Mouse (Mus musculus): ENCODE measurements around the gene Tmem151b. TPM values are rescaled to one million over a fixed set of nuclear protein-coding genes. Genes with fewer than 3 reads are reported as not detected.
A peak's percentile ranks its signal among the peaks of the same experiment; 100 is the strongest.

The Tmem151b gene
- polyA plus RNA-seq, 1 experiment from 2014 or later = 2.5 TPM

DNA sequence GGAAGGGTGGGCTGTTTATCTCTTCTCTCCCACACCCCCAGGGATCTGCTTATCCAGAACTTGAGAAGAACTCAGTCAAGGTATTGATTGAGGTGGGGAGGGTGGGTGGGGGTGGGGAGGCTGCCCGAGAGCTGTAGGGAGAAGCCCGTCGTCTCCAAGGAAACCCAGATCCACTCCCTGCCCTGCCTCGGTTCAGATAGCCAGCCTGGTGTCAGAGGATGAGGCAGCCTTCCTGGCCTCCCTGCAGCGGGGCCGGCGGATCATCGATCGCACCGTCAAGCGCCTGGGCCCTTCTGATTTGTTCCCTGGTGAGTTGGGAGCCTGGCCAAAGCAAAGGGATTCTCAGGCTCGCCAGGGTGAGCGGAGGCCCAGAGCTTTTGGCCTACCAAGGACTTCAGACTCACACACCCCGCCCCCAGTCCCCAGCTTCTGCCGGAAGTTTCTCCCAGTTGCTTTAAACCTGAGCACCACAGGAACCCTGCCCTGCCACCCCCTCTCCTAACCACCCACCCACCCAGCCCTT lies 34.2 kb downstream of the Tmem151b start:
- 53% methylated on average over 15 of the region's 15 CpGs for WGBS
- Histone ChIP-seq H3K4me3 (ENCODE audit: low read length) (no peak overlapping the region), H3K4me2 (ENCODE audit: low read depth, low read length) (no peak overlapping the region), H3K9me3 (ENCODE audit: control insufficient read depth, low read length) (no peaks in the 10 kb centered on the region), H3K36me3 (ENCODE audit: control insufficient read depth, insufficient read depth, low read length) (peaks cover 10% of the 10 kb centered on the region), H3K27me3 (replicated peaks; ENCODE audit: control insufficient read depth, insufficient read depth, low read length) (no peaks in the 10 kb centered on the region), H3K27ac (ENCODE audit: low read length) (no peak overlapping the region), H3K9ac (ENCODE audit: low read depth, low read length) (no peak overlapping the region), H3K4me1 (ENCODE audit: control insufficient read depth, insufficient read depth, low read length) (no peaks in the 10 kb centered on the region; the same call in 1 of the 2 replicates)
- peak; percentile 57; the same call in 1 of the 2 replicates for ATAC-seq

DNA sequence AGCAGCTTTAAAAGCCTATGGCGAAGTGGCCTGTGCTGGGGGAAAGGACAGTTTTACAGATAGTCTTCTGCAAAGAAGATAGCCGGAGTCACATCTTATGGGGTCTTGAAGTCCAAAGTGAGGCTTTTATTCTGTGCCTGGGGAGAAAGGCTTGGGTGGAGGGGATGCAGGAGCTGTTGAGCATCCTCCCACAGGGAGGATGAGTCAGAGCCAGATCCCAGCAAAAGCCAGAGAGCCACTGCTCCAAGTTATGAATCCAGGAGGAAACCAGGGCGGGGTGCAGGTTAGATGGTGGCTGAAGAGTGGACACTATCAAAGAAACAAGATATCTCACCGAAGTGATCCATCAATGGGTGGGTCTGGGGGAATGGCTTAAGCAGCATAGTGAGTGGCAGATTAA lies 37.7 kb downstream of the Tmem151b start:
- Histone ChIP-seq H3K9me3 (ENCODE audit: control insufficient read depth, low read length) (no peaks in the 10 kb centered on the region), H3K36me3 (ENCODE audit: control insufficient read depth, insufficient read depth, low read length) (0 out of 2 replicates have a peak, but pooled peaks cover 6% of the 10 kb centered on the region), H3K4me2 (ENCODE audit: low read depth, low read length) (no peak overlapping the region), H3K4me1 (ENCODE audit: control insufficient read depth, insufficient read depth, low read length) (no peaks in the 10 kb centered on the region; the same call in 1 of the 2 replicates), H3K9ac (ENCODE audit: low read depth, low read length) (no peak overlapping the region), H3K27me3 (replicated peaks; ENCODE audit: control insufficient read depth, insufficient read depth, low read length) (no peaks in the 10 kb centered on the region), H3K27ac (ENCODE audit: low read length) (no peak overlapping the region), H3K4me3 (ENCODE audit: low read length) (no peak overlapping the region)
- no peak for ATAC-seq
- WGBS = 93% methylated on average over 4 of the region's 4 CpGs

DNA sequence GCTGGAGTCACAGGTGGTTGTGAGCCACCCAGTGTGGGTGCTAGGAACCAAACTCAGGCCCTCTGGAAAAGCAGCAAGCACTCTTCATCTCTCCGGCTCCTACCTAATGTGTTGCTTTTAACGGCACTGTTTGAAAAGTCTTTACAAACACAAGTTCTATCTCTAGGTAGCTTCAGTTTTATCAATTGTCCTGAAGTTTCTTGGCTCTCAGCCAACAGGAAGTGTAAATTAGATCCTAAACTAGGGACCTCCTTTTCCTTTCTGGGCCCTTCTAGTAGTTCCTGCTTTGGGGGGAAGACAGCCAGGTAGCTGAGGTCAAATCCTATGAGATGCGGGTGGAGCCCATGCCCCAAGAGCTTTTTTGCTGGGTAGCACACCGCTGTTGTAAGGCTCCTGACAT lies 38.6 kb downstream of the Tmem151b start:
- H3K4me3 ChIP-seq (ENCODE audit: low read length) = no peak overlapping the region
- no peak overlapping the region for H3K27ac ChIP-seq (ENCODE audit: low read length)
- H3K4me2 ChIP-seq (ENCODE audit: low read depth, low read length) = no peak overlapping the region
- no peaks in the 10 kb centered on the region for H3K9me3 ChIP-seq (ENCODE audit: control insufficient read depth, low read length)
- no peak overlapping the region for H3K9ac ChIP-seq (ENCODE audit: low read depth, low read length)
- 0 out of 2 replicates have a peak, but pooled peaks cover 6% of the 10 kb centered on the region for H3K36me3 ChIP-seq (ENCODE audit: control insufficient read depth, insufficient read depth, low read length)
- no peak for ATAC-seq
- H3K4me1 ChIP-seq (ENCODE audit: control insufficient read depth, insufficient read depth, low read length) = 0 out of 2 replicates have a peak, but pooled peaks cover 3% of the 10 kb centered on the region
- H3K27me3 ChIP-seq (replicated peaks; ENCODE audit: control insufficient read depth, insufficient read depth, low read length) = no peaks in the 10 kb centered on the region
- 91% methylated on average over 4 of the region's 4 CpGs for WGBS

DNA sequence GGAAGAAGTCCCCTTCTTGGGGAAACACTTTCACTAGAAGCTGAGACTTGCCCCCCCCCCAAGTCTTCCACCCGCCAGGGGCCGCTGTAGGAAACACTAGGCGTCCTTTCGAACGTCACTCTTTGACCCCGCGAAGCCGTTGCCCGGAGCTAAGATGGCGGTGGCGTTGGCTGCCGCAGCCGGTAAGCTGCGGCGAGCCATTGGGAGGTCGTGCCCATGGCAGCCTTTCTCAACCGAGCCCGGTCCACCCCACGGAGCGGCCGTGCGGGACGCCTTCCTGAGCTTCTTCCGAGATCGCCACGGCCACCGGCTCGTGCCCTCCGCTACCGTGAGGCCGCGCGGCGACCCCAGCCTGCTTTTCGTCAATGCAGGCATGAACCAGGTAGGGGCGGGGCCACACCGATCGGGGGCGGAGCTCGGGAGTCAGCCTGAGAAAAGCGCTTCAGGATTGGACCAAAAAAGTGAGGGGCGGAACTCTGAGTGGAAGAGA lies 42.7 kb downstream of the Tmem151b start, which contains the start of gene Aars2:
Gene Aars2 (plus strand): TSS at position 142 of the 490 bp plus-strand sequence.
- Histone ChIP-seq H3K9me3 (ENCODE audit: control insufficient read depth, low read length) (no peaks in the 10 kb centered on the region), H3K27ac (ENCODE audit: low read length) (peak within 1 kb of the TSS; percentile 80), H3K36me3 (ENCODE audit: control insufficient read depth, insufficient read depth, low read length) (0 out of 2 replicates have a peak, but pooled peaks cover 2% of the 10 kb centered on the region), H3K9ac (ENCODE audit: low read depth, low read length) (peak within 1 kb of the TSS; percentile 87), H3K4me1 (ENCODE audit: control insufficient read depth, insufficient read depth, low read length) (peaks cover 3% of the 10 kb centered on the region; the same call in 1 of the 2 replicates), H3K27me3 (replicated peaks; ENCODE audit: control insufficient read depth, insufficient read depth, low read length) (no peaks in the 10 kb centered on the region), H3K4me2 (ENCODE audit: low read depth, low read length) (peak within 1 kb of the TSS; percentile 37), H3K4me3 (ENCODE audit: low read length) (peak within 1 kb of the TSS; percentile 96)
- WGBS = under 1% methylated on average over 42 of the region's 42 CpGs
- peak; percentile 95 for ATAC-seq

DNA sequence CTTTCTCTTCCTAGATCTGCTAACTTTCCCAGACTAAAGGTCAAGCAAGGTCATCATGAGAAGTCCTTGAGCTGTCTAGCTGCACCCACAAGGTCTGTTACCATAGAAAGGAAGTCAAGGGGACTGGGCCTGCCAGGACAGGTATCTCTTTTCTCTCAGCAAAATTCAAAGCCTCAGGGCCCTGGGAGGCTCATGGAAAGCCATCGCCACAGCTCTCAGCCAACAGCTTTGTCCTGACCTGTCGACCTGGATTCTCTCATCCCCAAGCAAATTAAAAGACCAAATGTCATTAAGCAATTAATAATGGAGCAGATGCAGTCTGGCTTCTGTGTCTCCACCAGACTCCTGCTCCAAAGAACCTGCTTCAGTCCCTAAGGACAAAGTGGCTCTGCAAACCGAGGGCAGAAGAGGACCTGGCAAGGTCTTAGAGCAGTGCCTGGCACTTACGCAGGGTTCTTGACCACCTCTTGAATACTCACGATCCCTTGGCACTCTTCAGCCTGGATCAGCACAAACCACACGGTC lies 43.5 kb downstream of the Tmem151b start:
- 0 out of 2 replicates have a peak, but pooled peaks cover 2% of the 10 kb centered on the region for H3K36me3 ChIP-seq (ENCODE audit: control insufficient read depth, insufficient read depth, low read length)
- H3K4me3 ChIP-seq (ENCODE audit: low read length) = no peak overlapping the region
- WGBS = 71% methylated on average over 6 of the region's 6 CpGs
- no peaks in the 10 kb centered on the region for H3K27me3 ChIP-seq (replicated peaks; ENCODE audit: control insufficient read depth, insufficient read depth, low read length)
- no peak overlapping the region for H3K27ac ChIP-seq (ENCODE audit: low read length)
- no peak overlapping the region for H3K4me2 ChIP-seq (ENCODE audit: low read depth, low read length)
- no peaks in the 10 kb centered on the region for H3K9me3 ChIP-seq (ENCODE audit: control insufficient read depth, low read length)
- H3K4me1 ChIP-seq (ENCODE audit: control insufficient read depth, insufficient read depth, low read length) = peaks cover 3% of the 10 kb centered on the region; the same call in 1 of the 2 replicates
- no peak overlapping the region for H3K9ac ChIP-seq (ENCODE audit: low read depth, low read length)
- no peak for ATAC-seq

DNA sequence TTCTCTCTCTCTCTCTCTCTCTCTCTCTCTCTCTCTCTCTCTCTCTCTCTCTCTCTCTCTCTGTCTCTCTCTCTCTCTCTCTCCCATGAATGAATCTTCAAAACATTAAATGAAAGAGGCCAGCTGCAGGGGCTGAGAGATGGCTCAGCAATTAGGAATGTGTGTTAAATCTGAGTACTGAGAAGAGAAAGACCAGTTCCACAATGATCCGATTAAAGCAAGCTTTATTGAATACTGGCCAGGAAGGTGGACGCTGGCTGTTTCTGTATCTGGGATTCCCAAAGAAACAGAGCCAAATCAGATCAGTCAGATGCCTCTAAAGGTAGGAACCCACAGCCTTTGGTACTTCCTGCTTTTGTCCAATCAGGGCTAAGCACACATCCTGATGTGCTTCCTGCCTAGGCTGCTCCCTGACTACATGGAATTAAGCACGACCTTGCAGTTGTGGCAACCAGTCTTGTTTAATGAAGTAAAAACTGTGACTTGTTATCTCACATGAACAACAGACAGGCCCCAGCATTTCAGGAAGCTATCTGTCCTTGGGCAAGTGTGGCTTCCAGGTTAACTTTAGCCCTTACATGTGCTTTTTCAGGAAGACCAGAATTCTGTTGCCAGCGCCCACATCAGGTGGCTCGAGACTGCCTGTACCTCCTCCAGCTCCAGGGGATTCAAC lies 46.0 kb downstream of the Tmem151b start:
- WGBS = 46% methylated on average over 5 of the region's 5 CpGs
- no peak for ATAC-seq

DNA sequence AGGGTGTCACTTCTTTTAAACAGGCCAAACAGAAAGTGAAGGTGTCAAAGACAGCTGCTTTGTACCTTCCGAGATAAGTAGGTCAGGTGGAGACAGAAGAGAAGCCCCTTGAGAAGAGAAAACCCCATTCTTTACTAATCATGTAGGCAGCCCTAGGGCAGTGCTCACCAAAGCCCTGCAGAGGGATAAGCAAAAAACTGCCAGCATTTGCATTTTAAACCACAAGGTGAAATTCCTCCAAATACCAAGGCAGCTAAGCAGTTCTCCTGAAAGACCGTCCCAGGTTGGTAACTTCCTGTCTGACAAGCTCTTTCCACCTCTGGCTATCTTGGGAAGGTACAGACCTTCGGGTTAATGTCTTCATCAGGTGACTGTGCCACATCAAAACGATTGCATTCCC lies 47.2 kb downstream of the Tmem151b start:
- no peak for ATAC-seq
- Histone ChIP-seq H3K27ac (ENCODE audit: low read length) (no peak overlapping the region), H3K36me3 (ENCODE audit: control insufficient read depth, insufficient read depth, low read length) (no peaks in the 10 kb centered on the region), H3K4me3 (ENCODE audit: low read length) (no peak overlapping the region), H3K9me3 (ENCODE audit: control insufficient read depth, low read length) (no peaks in the 10 kb centered on the region), H3K9ac (ENCODE audit: low read depth, low read length) (no peak overlapping the region), H3K4me2 (ENCODE audit: low read depth, low read length) (no peak overlapping the region), H3K4me1 (ENCODE audit: control insufficient read depth, insufficient read depth, low read length) (peaks cover 3% of the 10 kb centered on the region; the same call in 1 of the 2 replicates), H3K27me3 (replicated peaks; ENCODE audit: control insufficient read depth, insufficient read depth, low read length) (no peaks in the 10 kb centered on the region)
- 53% methylated on average over 4 of the region's 4 CpGs for WGBS

More for the DNA sequence above, 46.0 kb downstream of the Tmem151b start:
- Histone ChIP-seq H3K4me2 (ENCODE audit: low read depth, low read length) (no peak overlapping the region), H3K27me3 (replicated peaks; ENCODE audit: control insufficient read depth, insufficient read depth, low read length) (no peaks in the 10 kb centered on the region), H3K36me3 (ENCODE audit: control insufficient read depth, insufficient read depth, low read length) (no peaks in the 10 kb centered on the region), H3K27ac (ENCODE audit: low read length) (no peak overlapping the region), H3K4me1 (ENCODE audit: control insufficient read depth, insufficient read depth, low read length) (peaks cover 3% of the 10 kb centered on the region; the same call in 1 of the 2 replicates), H3K4me3 (ENCODE audit: low read length) (no peak overlapping the region), H3K9ac (ENCODE audit: low read depth, low read length) (no peak overlapping the region), H3K9me3 (ENCODE audit: control insufficient read depth, low read length) (no peaks in the 10 kb centered on the region)

DNA sequence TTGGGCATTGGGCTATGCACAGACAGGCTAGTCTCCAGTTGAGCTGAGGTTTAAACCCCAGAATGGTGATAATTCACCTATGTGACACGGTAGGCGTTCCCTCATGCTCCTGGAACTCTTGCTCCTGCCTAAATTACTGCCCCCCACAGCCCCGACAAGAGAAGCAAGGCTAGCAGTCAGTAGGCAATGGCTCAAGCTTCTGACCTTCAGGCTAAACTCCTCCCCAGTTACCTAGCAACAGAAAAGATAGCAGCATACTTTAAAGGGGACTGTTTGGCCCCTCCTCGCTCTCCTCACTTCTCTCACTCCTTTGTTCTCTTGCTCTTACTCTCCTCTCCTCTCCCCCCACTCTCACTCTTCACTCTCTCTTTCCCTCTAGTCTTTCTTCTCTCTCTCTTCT lies 48.5 kb downstream of the Tmem151b start:
- H3K9me3 ChIP-seq (ENCODE audit: control insufficient read depth, low read length) = no peaks in the 10 kb centered on the region
- H3K9ac ChIP-seq (ENCODE audit: low read depth, low read length) = no peak overlapping the region
- H3K4me3 ChIP-seq (ENCODE audit: low read length) = no peak overlapping the region
- no peak for ATAC-seq
- H3K4me1 ChIP-seq (ENCODE audit: control insufficient read depth, insufficient read depth, low read length) = no peaks in the 10 kb centered on the region; the same call in 1 of the 2 replicates
- H3K27me3 ChIP-seq (replicated peaks; ENCODE audit: control insufficient read depth, insufficient read depth, low read length) = no peaks in the 10 kb centered on the region
- no peak overlapping the region for H3K27ac ChIP-seq (ENCODE audit: low read length)
- WGBS = 20% methylated on average over 4 of the region's 4 CpGs
- H3K36me3 ChIP-seq (ENCODE audit: control insufficient read depth, insufficient read depth, low read length) = no peaks in the 10 kb centered on the region
- no peak overlapping the region for H3K4me2 ChIP-seq (ENCODE audit: low read depth, low read length)

DNA sequence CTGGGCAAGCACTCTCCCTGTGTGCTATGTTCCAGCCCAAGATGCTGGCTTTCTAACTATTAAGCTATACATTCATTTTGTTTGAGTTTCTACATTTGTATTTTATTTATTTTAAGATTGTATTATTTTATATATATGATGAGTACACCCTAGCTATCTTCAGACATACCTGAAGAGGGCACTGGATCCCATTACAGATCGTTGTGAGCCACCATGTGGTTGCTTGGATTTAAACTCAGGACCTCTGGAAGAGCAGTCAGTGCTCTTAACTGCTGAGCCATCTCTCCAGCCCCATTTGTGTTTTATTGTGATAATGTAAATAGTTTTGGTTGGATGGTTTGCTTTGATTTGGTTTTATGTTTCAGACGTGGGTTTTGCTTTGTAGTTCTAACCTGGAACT lies 50.0 kb downstream of the Tmem151b start:
- H3K4me3 ChIP-seq (ENCODE audit: low read length) = no peak overlapping the region
- H3K27me3 ChIP-seq (replicated peaks; ENCODE audit: control insufficient read depth, insufficient read depth, low read length) = no peaks in the 10 kb centered on the region
- WGBS = 42% methylated on average over 2 of the region's 2 CpGs
- no peak overlapping the region for H3K27ac ChIP-seq (ENCODE audit: low read length)
- no peaks in the 10 kb centered on the region for H3K9me3 ChIP-seq (ENCODE audit: control insufficient read depth, low read length)
- ATAC-seq = no peak
- no peaks in the 10 kb centered on the region for H3K36me3 ChIP-seq (ENCODE audit: control insufficient read depth, insufficient read depth, low read length)
- no peak overlapping the region for H3K9ac ChIP-seq (ENCODE audit: low read depth, low read length)
- no peak overlapping the region for H3K4me2 ChIP-seq (ENCODE audit: low read depth, low read length)
- H3K4me1 ChIP-seq (ENCODE audit: control insufficient read depth, insufficient read depth, low read length) = peaks cover 3% of the 10 kb centered on the region; the same call in 1 of the 2 replicates

All from intestine, embryonic 16.5 days (tissue).